Mouse (Mus musculus): ENCODE measurements at regions not wholly inside any gene's neighbourhood (a gene's known extent, or its start where the extent isn't known, plus 50 kb on each side); places are given as distances from the start of the nearest gene placed in this dataset.

DNA sequence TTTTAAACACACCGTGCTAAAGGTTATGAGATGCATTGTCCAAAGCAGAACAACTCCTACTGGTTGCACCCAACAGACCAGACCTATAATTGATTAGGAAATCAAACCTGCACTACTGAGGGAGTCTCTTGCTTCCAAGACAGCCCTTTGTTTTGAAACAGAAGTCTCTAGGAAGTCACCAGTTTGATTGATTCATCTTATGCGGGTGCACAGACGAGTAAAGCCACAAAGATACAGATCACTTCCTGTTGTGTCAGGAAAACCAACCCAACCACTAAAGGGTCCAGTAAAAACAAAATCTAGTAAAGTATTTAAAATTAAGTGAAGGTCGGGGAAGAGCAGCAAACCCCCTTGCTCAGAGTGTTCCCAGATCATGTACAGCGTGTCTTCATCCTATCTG, 58.3 kb upstream of the N6amt1 start:
- in situ Hi-C loops (cut with MseI, MboI): no loop called here

- in situ Hi-C loops (cut with MseI, MboI): no loop called here
These were observed 61.2 kb upstream of the N6amt1 start for GRCm38 (mm10) chr16:87292826-87293225.

- in situ Hi-C loops (cut with MseI, MboI): no loop called here
These were observed 62.3 kb upstream of the N6amt1 start for GRCm38 (mm10) chr16:87291716-87292115.

DNA sequence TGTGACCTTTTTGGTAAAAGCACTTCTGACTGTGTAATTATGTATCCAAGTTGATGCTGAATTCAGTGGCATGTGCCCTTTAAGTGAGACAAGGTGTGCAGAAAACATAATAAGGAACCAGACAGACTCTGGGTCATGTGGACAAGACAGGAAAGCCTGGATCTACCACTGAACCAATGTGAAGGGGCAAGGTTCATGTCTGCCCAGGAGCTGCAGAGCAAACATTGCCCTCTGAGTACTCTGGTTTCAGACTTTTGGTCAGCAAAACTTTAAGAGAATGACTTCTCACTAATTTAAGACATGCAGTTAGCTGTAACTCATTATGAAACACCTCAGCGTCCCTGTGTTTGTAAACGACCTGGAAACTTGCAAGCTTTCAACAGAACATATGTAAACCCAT, 68.3 kb upstream of the N6amt1 start:
- in situ Hi-C loops (cut with MseI, MboI): no loop called here

- in situ Hi-C loops (cut with MseI, MboI): no loop called here
These were observed 69.0 kb upstream of the N6amt1 start for GRCm38 (mm10) chr16:87284835-87285510.

GRCm38 (mm10) chr16:87278518-87278917, 75.5 kb upstream of the N6amt1 start:
- in situ Hi-C loops (cut with MseI, MboI): no loop called here

- in situ Hi-C loops (cut with MseI, MboI): no loop called here
These were observed 81.6 kb upstream of the N6amt1 start for GRCm38 (mm10) chr16:87272363-87272762.

- in situ Hi-C loops (cut with MseI, MboI): no loop called here
These were observed 85.8 kb upstream of the N6amt1 start for GRCm38 (mm10) chr16:87267954-87268804.

GRCm38 (mm10) chr16:87267517-87267916, 86.5 kb upstream of the N6amt1 start:
- in situ Hi-C loops (cut with MseI, MboI): no loop called here

GRCm38 (mm10) chr16:87263571-87263970, 90.4 kb upstream of the N6amt1 start:
- in situ Hi-C loops (cut with MseI, MboI): no loop called here

GRCm38 (mm10) chr16:87263041-87263440, 90.9 kb upstream of the N6amt1 start:
- in situ Hi-C loops (cut with MseI, MboI): no loop called here

DNA sequence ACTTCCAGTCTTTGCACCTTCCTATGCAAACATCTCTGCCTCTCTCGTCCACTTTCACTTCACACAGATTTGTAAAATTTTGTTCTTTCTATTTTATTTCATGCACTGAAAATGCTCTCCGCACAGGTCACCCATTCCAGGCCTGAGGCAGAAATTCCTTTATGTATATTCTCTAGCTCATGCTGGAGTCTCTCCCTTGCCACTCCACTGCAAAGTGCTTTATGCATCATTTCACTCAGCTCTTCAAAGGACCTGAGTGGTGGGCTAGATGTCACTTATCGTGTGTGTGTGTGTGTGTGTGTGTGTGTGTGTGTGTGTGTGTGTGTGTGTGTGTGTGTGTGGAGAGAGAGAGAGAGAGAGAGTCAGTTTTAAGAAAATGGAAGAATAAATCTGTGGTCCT, 91.5 kb upstream of the N6amt1 start:
- in situ Hi-C loops (cut with MseI, MboI): no loop called here

GRCm38 (mm10) chr16:87261527-87261926, 92.5 kb upstream of the N6amt1 start:
- in situ Hi-C loops (cut with MseI, MboI): no loop called here

- in situ Hi-C loops (cut with MseI, MboI): no loop called here
These were observed 99.2 kb upstream of the N6amt1 start for GRCm38 (mm10) chr16:87254736-87255135.

DNA sequence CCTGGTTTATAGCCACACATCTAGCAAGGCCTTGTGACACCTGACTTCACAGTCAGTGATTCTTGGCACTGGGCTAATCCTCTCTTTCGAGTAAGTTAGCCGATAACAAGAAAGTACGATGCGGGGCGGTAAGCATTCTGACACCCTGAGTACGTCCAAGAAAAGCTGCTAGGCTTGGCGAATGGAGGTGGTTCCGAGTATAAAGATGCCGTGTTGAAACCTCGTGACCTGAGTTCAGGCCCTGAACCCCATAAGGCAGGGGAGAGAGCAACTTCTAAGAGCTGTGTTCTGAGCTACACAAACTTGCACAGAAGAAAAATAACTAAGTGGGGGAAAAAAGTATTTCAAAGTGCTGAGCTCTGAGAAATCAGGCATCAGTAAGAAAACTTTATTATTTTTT, 103.5 kb upstream of the N6amt1 start:
- in situ Hi-C loops (cut with MseI, MboI): no loop called here

DNA sequence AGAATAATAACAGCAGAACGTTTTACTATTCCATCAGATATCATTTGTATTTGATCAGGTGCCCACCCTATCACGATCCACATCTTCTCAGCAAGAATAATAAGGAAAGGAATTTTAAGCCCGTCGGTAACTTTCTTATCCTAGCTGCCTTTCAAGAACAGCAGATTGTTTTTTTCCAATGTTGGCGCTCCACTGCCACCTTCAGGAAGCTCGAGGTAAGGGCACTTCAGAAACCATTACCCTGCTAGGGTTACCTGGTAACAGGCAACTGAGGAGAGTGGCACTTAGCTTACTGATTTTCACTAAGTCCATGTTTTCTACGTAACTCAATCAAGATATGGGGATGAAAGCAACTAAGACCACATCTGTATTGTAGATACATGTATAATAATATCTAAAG, 104.1 kb upstream of the N6amt1 start:
- in situ Hi-C loops (cut with MseI, MboI): loop anchor here (10.0 to 25.0 kb wide), 3 partner anchors 588 to 1445 kb away; partner anchors contain the start of gene Adamts1 (in 2 of the 2)

DNA sequence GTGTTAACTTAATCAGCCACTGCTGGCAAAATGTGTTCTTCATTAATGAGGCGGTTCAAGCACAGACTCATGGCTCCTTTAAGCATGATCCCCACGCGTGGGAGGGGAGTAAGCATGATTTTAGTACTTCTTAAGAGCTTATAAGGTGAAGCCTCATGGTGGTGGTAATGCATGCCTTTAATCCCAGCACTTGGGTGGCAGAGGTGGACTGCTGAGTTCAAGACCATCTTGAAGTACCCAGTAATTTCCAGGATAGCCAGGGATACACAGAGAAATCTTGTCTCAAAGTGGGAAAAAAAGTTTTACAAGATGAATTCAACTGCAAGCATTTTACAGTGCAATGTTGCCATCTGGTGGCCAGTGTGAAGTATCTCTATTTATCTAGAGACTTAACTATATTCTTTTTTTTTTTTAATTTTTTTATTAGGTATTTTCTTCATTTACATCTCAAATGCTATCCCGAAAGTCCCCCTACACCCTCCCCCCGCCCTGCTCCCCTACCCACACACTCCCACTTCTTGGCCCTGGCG, 105.4 kb upstream of the N6amt1 start:
- in situ Hi-C loops (cut with MseI, MboI): loop anchor here (10.0 to 25.0 kb wide), 3 partner anchors 586 to 1444 kb away; partner anchors contain the start of gene Adamts1 (in 2 of the 2)

DNA sequence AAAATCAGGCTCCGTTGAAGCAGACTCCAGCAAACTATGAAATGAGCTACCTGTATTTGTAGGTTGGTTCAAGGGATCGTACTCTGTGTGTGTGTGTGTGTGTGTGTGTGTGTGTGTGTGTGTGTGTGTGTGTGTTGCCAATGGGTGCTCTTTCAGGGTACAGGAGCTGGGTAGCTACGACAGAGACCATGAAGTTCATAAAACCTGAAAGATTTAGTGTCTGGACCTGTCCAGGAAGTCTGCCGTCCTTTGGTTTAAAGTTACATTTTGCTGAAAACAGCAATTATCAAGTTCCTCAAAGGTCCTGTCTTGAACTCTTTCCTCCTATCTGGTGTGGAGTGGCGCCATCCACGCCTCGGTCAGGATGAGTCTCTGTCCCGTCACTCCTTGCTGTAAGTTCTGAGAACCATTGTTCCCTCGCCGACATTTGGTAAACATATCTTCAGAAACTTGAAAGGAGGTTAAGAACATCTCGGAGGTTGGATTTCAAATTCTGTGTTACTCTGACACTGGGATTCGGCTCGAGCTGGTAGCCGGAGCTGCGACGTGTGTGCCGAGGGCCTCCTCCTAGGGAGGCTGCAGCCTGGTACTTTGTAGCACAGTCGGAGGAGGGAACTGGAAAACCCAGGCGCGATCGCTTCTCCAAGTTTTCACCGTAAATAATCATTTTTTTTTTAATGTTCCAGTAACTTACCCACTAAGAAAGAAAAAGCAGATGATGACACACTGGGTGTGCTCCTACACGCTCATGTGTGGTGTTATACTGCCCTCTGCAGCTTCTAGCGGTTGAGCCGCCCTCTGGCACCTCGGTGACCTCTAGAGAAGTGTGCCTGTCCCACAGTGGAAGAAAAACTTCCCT, 107.8 kb upstream of the N6amt1 start:
- in situ Hi-C loops (cut with MseI, MboI): loop anchor here (10.0 to 25.0 kb wide), 3 partner anchors 584 to 1441 kb away; partner anchors contain the start of gene Adamts1 (in 2 of the 2)

DNA sequence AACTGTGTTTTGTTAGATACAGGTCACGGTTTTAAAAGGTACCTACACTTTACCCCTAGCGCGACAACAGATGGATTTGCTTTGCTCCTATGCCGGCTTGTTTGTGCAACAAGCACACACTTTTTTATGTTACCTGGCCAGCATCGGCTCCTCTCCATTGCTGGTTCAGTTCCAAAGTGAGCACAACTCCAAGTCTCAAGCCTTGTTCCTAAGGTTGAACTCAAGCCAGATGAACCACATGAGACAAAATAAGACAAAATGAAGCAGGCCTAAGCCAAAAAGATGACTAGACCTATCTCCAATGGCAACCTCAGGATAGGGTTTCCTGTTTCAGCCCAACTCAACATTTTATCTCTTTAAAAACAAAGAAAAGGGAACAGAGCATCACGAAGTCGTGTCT, 108.5 kb upstream of the N6amt1 start:
- in situ Hi-C loops (cut with MseI, MboI): loop anchor here (10.0 to 25.0 kb wide), 3 partner anchors 583 to 1441 kb away; partner anchors contain the start of gene Adamts1 (in 2 of the 2)

DNA sequence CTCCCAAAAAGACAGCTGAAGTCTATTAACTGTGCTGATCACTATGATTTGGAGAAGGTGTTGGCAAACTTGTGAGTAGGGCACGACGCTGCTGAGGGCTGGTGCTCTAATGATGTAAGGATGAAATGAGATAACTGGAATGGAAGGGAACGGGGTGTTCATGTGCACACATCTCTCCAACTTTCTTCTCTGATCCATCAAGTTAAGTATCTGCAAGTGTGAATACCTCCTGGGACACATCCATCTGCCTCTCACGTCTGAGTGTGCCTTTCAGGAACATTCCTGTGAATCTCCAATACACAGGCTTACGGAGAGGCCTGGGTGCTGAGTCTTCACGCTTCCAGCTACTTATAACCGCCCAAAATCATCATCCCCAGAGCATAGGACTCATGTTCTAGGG, 112.0 kb upstream of the N6amt1 start:
- in situ Hi-C loops (cut with MseI, MboI): loop anchor here (10.0 to 25.0 kb wide), 3 partner anchors 580 to 1437 kb away; partner anchors contain the start of gene Adamts1 (in 2 of the 2)

DNA sequence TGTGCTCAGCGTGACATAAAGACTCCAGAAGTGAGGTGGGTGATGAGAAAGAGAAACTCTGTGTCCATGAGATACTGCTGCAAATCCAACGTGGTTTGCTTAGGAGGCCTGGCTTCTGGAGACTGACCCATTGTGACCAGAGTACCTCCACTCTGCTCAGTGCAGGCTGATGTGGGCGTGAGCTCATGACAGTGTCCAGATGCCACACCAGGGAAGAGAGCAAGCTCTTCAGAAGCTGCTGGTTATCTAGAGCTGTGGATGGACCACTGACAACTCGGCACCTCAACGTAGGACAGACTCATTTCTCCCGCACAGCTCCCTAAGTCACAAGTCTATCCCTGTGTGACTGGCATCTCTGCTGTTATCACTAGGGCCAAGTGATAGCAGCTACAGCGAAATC, 114.9 kb upstream of the N6amt1 start:
- in situ Hi-C loops (cut with MseI, MboI): loop anchor here in 1 of 2 experiments (25.0 kb wide), 2 partner anchors 577 to 802 kb away; no protein-coding TSS in a partner anchor
